Mouse (Mus musculus) embryonic fibroblast, embryonic 13.5 days (primary cell): ENCODE results near the gene Rassf1.

ENCODE experiments used
- CTCF ChIP-seq: IDR thresholded peaks from 2 replicates; pipeline ENCODE4 v1.5.1; 2011; ENCODE audit warnings: mild to moderate bottlenecking, control low read depth, low read length, moderate library complexity, borderline replicate concordance; ENCODE audit not compliant: insufficient read depth
- POLR2A ChIP-seq: IDR thresholded peaks from 2 replicates; pipeline ENCODE4 v1.6.1; 2011; ENCODE audit warnings: low read depth, mild to moderate bottlenecking, control low read depth, low read length, moderate library complexity

GRCm38 (mm10) chr9:107549297-107550074 is 1.9 kb upstream of the Rassf1 start:
- TF ChIP-seq CTCF (no peak), POLR2A (no peak)
